Mouse (Mus musculus): ENCODE measurements around the gene Kbtbd2.
A peak's percentile ranks its signal among the peaks of the same experiment; 100 is the strongest.

Gene Kbtbd2

GRCm38 (mm10) chr6:56797311-56798151 lies at the start of gene Kbtbd2:
Kbtbd2 (minus strand) TSS chr6:56797813.
- DNase-seq (ENCODE audit: low spot score) = peak; percentile 93

DNA sequence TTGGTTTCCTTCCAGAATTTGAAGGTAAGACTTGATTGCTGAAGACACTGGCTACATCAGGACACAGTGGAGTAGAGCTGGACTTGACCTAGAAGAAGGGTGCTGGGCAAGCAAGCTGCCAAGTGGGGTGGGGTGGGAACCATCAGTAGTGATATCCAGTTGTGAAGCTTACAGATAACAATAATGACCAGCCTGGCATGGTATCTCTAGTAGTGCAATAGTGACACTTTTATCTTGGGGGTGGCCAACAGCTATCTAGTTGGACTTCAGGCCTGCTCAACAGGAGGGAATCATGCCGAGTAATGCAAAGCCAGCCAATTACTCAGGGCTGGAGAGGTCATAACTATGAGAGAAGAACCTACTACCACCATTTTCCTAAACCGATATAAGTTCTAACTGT lies 46.8 kb upstream of the Kbtbd2 start:
- no peak for DNase-seq (ENCODE audit: low spot score)

- DNase-seq (ENCODE audit: low spot score) = no peak
These were observed 45.6 kb upstream of the Kbtbd2 start for GRCm38 (mm10) chr6:56843229-56843628.

- no peak for DNase-seq (ENCODE audit: low spot score)
These were observed 40.0 kb upstream of the Kbtbd2 start for GRCm38 (mm10) chr6:56837621-56838020.

DNA sequence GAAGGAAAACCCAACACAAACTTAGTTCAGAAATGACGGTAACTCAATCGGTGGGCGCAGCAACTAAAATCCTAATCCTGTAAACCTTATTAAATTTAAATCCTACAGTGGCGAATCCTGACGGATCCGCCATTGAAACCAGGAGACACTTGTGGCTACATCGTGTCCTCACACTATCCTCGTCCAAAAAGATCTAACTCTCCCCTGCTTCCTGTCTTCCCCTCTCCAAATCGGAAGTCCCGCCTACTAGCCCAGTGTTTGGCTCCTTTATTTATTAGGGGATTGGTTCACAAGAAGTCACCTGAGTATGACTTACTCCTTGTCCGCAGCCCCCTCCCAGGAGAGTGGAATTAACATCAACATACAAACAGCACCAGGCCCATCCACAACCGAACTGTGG lies 39.6 kb upstream of the Kbtbd2 start:
- DNase-seq (ENCODE audit: low spot score) = no peak

- DNase-seq (ENCODE audit: low spot score) = no peak
These were observed 37.9 kb upstream of the Kbtbd2 start for GRCm38 (mm10) chr6:56835532-56835931.

- DNase-seq (ENCODE audit: low spot score) = no peak
These were observed 37.2 kb upstream of the Kbtbd2 start for GRCm38 (mm10) chr6:56834769-56835168.

DNA sequence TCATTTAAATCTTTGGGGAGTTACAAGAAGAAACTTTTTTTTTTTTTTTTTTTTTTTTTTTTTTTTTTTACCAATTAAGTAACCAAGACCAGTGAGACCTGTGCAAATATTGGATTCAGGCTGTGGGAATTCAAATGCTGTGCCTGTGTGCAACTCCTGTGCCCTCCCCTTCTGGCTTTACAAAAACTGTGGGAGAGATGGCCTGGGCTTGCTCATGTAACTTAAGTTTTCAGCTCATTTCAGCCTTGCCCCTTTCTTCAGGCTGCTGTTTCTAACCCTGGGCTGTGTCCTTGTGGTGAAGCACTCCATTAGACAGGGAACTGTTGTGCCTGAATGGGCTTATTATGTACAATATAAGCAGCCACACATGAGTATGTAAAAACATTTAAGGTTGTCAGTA lies 35.2 kb upstream of the Kbtbd2 start:
- DNase-seq (ENCODE audit: low spot score) = no peak

DNA sequence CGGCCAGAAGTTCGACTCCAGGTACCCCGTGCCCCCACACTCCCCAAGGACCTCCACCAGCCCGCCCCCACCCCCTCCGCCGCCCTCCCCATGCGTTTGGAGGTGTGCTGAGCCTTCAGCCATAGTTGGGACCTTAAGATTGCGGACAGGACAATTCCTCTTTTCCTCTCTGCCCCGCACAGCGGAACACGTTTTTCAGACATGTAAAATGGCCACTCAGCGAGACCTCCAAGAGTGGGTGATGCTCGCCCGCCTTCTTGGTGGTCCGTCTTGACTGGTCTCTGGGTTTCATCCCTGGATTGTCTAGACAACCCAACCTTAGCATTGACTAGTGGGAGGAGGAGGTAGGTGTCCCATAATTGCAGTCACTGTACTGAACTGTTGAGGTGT lies 34.8 kb upstream of the Kbtbd2 start:
- no peak for DNase-seq (ENCODE audit: low spot score)

- DNase-seq (ENCODE audit: low spot score) = peak; percentile 88
These were observed 34.2 kb upstream of the Kbtbd2 start, which contains the start of gene Fkbp9 for GRCm38 (mm10) chr6:56831697-56832406. Fkbp9 (plus strand) TSS chr6:56832059.

GRCm38 (mm10) chr6:56825657-56826056 lies 28.0 kb upstream of the Kbtbd2 start:
- DNase-seq (ENCODE audit: low spot score) = no peak

GRCm38 (mm10) chr6:56819124-56819487 lies 21.5 kb upstream of the Kbtbd2 start:
- DNase-seq (ENCODE audit: low spot score) = no peak

- DNase-seq (ENCODE audit: low spot score) = no peak
These were observed 21.0 kb upstream of the Kbtbd2 start for GRCm38 (mm10) chr6:56818436-56819123.

DNA sequence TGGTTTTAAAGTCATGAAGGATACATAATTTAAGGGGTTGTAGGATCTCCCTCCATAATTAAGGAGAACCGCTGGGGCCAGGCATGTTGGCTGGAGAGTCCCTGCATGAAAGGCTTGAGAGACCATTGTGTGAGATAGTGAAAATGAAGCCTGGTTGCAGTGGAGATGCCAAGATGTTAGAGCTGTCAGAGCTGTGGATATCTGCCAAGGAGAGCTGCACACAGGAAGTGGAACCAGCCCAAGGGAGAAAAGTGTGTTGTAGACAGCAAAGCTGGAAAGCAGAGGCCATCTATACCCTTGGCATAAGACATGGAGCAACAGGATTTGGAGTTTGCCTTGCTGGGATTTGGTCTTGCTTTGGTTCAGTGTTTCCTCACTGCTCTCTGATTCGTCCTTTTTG lies 15.7 kb upstream of the Kbtbd2 start:
- no peak for DNase-seq (ENCODE audit: low spot score)

- no peak for DNase-seq (ENCODE audit: low spot score)
These were observed 11.0 kb upstream of the Kbtbd2 start for GRCm38 (mm10) chr6:56808656-56809055.

DNA sequence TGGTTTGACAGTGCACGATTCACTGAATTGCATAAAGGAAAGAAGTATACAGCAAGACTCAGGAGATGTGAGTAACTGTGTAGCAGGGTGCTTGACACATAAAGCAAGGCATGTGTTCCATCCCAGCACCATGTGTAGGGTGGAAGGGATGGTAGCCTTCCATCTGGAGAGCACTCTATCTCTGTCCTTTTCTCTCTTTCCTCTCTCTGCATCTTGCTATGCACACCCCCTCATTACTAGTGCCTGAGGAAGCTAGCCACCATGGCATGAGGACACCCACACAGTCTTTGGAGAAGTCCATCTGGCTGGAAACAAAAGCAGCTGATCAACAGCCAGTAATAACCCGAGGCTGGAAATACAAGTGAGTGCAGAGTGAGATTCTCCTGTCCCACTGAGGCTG lies 8.6 kb upstream of the Kbtbd2 start:
- no peak for DNase-seq (ENCODE audit: low spot score)

- DNase-seq (ENCODE audit: low spot score) = no peak
These were observed 7.4 kb upstream of the Kbtbd2 start for GRCm38 (mm10) chr6:56805026-56805425.

- DNase-seq (ENCODE audit: low spot score) = no peak
These were observed 496 bp upstream of the Kbtbd2 start for GRCm38 (mm10) chr6:56798152-56798465.

GRCm38 (mm10) chr6:56796668-56797141 lies 908 bp downstream of the Kbtbd2 start:
- DNase-seq (ENCODE audit: low spot score) = peak; percentile 55

GRCm38 (mm10) chr6:56796232-56796631 lies 1.4 kb downstream of the Kbtbd2 start:
- no peak for DNase-seq (ENCODE audit: low spot score)

DNA sequence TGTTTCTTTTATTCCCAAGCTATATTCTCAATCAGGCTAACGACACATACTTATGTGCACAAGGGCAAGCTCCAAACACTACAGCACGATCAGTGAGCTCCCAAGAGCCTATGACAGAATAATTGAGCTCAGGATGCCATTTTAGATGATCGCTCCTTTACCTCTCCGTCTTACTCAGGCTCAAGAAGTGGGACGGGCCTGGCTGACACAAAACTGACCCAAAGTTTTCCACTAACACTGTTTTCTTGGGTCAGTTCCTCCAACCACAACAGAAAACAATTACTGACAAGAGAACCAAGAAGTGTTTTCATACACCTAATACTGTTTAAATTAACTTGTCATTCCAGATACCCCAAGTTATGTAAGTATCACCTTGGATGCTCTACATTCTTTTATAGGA lies 2.8 kb downstream of the Kbtbd2 start:
- DNase-seq (ENCODE audit: low spot score) = no peak

GRCm38 (mm10) chr6:56789336-56789735 lies 8.3 kb downstream of the Kbtbd2 start:
- no peak for DNase-seq (ENCODE audit: low spot score)

DNA sequence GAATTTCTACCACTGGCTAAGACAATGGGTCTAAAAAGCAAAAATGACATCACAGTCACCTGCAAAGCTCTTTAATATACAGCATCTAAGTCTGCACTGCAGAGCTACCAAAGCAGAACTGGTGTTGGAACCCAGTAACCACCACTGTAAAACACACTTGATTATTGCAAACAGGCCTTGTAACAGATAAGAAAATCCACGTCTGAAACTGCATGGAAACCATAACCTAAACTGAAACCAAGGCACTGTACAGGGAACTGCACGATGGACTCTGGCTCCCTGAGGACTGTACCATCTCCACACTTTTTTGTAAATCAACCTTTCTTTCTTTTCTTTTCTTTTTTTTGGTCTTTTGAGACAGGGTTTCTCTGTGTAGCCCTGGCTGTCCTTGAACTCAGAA lies 9.9 kb downstream of the Kbtbd2 start:
- DNase-seq (ENCODE audit: low spot score) = no peak
